Mouse (Mus musculus): Measurements from ENCODE around the gene Abcb8. TPM values are rescaled to one million over a fixed set of nuclear protein-coding genes. Genes with fewer than 3 reads are reported as not detected.

The Abcb8 gene
- polyA plus RNA-seq, 1 experiment from 2014 or later = 55.0 TPM

DNA sequence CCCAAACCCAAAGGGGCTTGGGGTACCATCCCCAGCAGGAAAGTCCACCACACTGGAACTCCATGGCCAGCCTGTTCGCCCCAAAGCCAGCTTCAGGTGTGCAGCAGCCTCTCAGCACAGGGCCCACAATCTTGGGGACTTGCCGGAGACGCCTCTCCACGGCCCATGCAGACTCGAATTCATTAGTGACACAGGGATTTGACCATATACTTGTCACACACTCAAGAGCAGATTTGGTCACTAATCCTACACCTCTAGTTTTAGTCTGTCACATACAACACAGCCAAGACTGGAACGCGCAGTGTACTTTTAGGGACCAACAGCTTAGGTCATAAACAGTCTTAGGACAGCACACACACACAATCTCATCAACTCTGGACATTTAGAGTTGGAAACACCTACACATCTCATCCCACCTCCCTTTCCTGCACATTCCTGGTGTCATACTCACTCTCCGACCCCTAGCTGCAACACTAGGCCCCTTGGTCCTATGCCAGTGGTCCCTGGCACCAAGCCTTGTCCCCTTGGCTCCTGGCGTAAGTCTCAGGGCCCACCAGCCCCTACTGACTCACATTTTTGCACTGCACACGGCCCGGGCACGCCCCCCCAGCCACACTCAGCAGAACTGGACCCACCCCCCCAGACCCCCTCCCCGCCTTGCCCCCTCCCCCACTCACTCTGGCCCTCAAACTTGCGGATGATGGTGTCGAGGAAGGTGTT, 42.8 kb upstream of the Abcb8 start:
- Histone ChIP-seq H3K9me3 (ENCODE audit: control insufficient read depth, low read length) (no peaks in the 10 kb centered on the region), H3K4me3 (ENCODE audit: low read length) (peak overlapping the region; percentile 73), H3K27me3 (ENCODE audit: control insufficient read depth, insufficient read depth, low read length) (peaks cover 10% of the 10 kb centered on the region; the same call in 1 of the 2 replicates), H3K4me1 (ENCODE audit: control insufficient read depth, insufficient read depth, low read length) (peaks cover 50% of the 10 kb centered on the region), H3K27ac (ENCODE audit: low read depth, low read length) (peak overlapping the region; percentile 67; the same call in 1 of the 2 replicates), H3K36me3 (ENCODE audit: control insufficient read depth, insufficient read depth, low read length) (no peaks in the 10 kb centered on the region), H3K9ac (ENCODE audit: low read depth, low read length) (peak overlapping the region; percentile 76), H3K4me2 (replicated peaks; ENCODE audit: low read depth, low read length) (peak overlapping the region; percentile 99)
- ATAC-seq (ENCODE audit: low FRiP score, low TSS enrichment) = no peak
- 45% methylated on average over 12 of the region's 15 CpGs for WGBS

DNA sequence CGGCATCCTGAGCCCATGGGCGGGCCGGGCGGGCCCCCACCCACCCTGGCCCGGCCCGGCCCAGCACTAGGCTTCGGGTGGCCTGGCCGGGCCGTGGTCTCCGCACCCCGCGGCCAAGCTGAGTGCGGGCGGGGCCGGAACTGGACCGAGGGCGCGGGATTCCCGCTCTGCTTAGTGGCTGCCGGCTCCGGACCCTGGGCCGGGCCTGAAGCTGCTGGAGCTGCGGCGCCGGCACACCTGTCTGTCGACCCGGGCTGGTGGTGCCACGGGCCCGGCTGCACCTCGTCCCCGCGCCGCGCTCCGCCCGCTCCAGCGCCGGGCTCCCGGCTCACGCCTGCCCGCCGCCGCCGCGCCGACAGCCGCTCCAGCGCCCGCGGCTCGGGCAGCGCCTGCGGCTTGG, 42.2 kb upstream of the Abcb8 start, which contains the start of gene Kcnh2:
Kcnh2 (minus strand) TSS at position 327 of the 400 bp plus-strand sequence.
- Histone ChIP-seq H3K4me3 (ENCODE audit: low read length) (peak within 1 kb of the TSS; percentile 73), H3K4me2 (replicated peaks; ENCODE audit: low read depth, low read length) (peak within 1 kb of the TSS; percentile 99), H3K4me1 (ENCODE audit: control insufficient read depth, insufficient read depth, low read length) (peaks cover 49% of the 10 kb centered on the region), H3K27ac (ENCODE audit: low read depth, low read length) (peak within 1 kb of the TSS; percentile 77), H3K27me3 (ENCODE audit: control insufficient read depth, insufficient read depth, low read length) (peaks cover 10% of the 10 kb centered on the region; the same call in 1 of the 2 replicates), H3K36me3 (ENCODE audit: control insufficient read depth, insufficient read depth, low read length) (no peaks in the 10 kb centered on the region), H3K9me3 (ENCODE audit: control insufficient read depth, low read length) (no peaks in the 10 kb centered on the region), H3K9ac (ENCODE audit: low read depth, low read length) (peak within 1 kb of the TSS; percentile 76)
- ATAC-seq (ENCODE audit: low FRiP score, low TSS enrichment) = peak; percentile 32
- WGBS = 0% methylated on average over 51 of the region's 53 CpGs

DNA sequence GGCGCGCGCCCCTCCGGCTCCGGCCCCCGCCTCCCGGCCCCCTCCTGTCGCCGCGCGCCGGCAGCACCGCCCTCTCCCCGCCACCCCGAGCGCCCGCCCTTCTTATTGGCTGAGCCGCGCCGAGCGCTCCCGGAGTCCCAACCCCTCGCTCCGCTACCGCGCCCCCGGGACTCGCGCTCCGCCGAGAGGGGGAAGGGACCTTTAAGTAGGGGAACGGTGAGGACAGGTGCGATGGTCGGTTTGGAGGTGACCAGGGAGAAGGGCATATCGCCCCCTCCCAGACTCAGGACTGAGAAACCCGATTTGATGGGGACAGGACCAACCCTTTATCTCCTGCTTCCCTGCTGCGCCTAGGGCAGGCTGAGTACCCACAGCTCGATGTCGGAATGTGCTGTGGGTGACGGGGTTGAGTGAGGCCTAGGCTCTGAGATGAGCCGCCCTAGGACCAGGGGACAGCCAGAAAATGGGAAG, 41.7 kb upstream of the Abcb8 start:
- no peaks in the 10 kb centered on the region for H3K9me3 ChIP-seq (ENCODE audit: control insufficient read depth, low read length)
- peaks cover 49% of the 10 kb centered on the region for H3K4me1 ChIP-seq (ENCODE audit: control insufficient read depth, insufficient read depth, low read length)
- H3K27ac ChIP-seq (ENCODE audit: low read depth, low read length) = peak overlapping the region; percentile 77
- peak overlapping the region; percentile 99 for H3K4me2 ChIP-seq (replicated peaks; ENCODE audit: low read depth, low read length)
- peak overlapping the region; percentile 73 for H3K4me3 ChIP-seq (ENCODE audit: low read length)
- peak overlapping the region; percentile 76 for H3K9ac ChIP-seq (ENCODE audit: low read depth, low read length)
- WGBS = 1% methylated on average over 37 of the region's 41 CpGs
- ATAC-seq (ENCODE audit: low FRiP score, low TSS enrichment) = peak; percentile 77
- no peaks in the 10 kb centered on the region for H3K36me3 ChIP-seq (ENCODE audit: control insufficient read depth, insufficient read depth, low read length)
- peaks cover 10% of the 10 kb centered on the region; the same call in 1 of the 2 replicates for H3K27me3 ChIP-seq (ENCODE audit: control insufficient read depth, insufficient read depth, low read length)

DNA sequence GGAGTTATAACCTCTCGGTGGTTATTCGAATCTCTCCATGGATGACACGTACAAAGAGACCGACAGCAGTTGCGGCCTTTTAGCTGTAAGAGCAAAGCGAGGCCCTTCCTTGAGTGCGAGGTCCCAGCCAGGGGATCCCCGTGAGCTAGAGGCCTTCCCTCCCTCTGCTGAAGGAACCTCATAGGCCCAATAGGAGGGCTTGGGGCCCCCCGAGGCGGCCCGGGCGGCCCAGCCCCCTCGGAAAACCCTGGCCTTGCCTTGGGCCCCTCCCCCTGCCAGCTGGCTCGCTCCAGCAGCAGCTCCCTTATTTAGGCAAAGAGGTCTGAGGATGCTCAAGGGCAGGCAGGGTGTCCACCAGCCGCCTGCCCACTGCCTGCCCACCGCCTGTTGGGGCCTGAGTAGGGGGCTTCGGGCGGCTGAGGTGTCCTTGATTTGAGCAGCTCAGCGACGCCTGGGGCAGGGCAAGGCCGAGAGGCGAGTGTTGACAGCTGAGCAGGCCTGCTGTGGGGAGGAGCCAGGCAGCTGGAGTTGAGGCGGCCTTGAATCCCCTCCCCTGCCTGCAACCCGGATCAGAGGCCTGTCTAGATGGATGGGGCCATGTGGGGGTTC, 41.1 kb upstream of the Abcb8 start:
- WGBS = under 1% methylated on average over 24 of the region's 24 CpGs
- H3K4me3 ChIP-seq (ENCODE audit: low read length) = peak overlapping the region; percentile 73
- H3K4me1 ChIP-seq (ENCODE audit: control insufficient read depth, insufficient read depth, low read length) = peaks cover 49% of the 10 kb centered on the region
- no peaks in the 10 kb centered on the region for H3K9me3 ChIP-seq (ENCODE audit: control insufficient read depth, low read length)
- peak overlapping the region; percentile 99 for H3K4me2 ChIP-seq (replicated peaks; ENCODE audit: low read depth, low read length)
- no peaks in the 10 kb centered on the region for H3K36me3 ChIP-seq (ENCODE audit: control insufficient read depth, insufficient read depth, low read length)
- peak; percentile 74 for ATAC-seq (ENCODE audit: low FRiP score, low TSS enrichment)
- peaks cover 10% of the 10 kb centered on the region; the same call in 1 of the 2 replicates for H3K27me3 ChIP-seq (ENCODE audit: control insufficient read depth, insufficient read depth, low read length)
- H3K27ac ChIP-seq (ENCODE audit: low read depth, low read length) = peak overlapping the region; percentile 77
- H3K9ac ChIP-seq (ENCODE audit: low read depth, low read length) = 0 out of 2 replicates have a peak overlapping the region, but pooled peaks have one; percentile 13

DNA sequence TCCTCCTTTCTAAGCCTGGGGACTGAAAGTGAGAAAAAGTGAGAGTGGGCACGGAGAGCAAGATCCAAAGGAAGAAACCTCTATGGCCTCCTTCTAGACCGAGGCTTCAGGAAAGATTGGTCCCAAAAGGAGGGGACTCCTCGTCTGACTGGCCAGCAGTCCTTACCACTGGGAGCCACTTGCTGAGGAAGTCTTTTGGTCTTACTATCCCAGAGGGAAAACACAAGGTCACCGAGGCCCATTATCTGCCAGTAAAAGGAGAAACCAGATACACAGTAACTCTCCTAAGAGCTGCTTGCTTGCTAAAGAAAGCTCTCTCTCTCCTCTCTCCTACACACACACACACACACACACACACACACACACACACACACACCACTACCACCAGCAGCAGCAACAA, 40.1 kb upstream of the Abcb8 start:
- no peak for ATAC-seq (ENCODE audit: low FRiP score, low TSS enrichment)

DNA sequence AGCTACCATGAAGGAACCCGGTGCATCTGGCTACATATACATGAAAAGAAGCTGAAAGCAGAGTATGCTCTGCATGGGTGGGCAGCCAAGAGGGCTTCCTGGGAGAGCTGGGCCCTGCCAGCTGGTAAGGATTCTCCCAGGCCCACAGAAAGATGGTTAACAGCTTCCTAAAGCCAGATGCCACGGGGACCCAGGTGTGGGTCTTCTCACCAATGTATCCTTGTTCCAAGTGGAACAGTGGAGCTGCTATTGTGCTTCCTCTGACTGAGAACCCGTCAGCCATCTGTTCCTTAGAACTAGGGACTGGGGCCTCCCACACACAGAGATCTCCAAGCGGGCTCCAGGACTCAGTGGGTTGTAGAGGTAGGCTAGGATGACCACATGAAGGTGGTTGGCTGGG, 36.7 kb upstream of the Abcb8 start:
- Histone ChIP-seq H3K4me1 (ENCODE audit: control insufficient read depth, insufficient read depth, low read length) (peaks cover 23% of the 10 kb centered on the region), H3K9ac (ENCODE audit: low read depth, low read length) (no peak overlapping the region), H3K4me2 (replicated peaks; ENCODE audit: low read depth, low read length) (no peak overlapping the region), H3K4me3 (ENCODE audit: low read length) (no peak overlapping the region), H3K36me3 (ENCODE audit: control insufficient read depth, insufficient read depth, low read length) (no peaks in the 10 kb centered on the region), H3K27ac (ENCODE audit: low read depth, low read length) (no peak overlapping the region), H3K27me3 (ENCODE audit: control insufficient read depth, insufficient read depth, low read length) (peaks cover 2% of the 10 kb centered on the region; the same call in 1 of the 2 replicates), H3K9me3 (ENCODE audit: control insufficient read depth, low read length) (no peaks in the 10 kb centered on the region)
- 65% methylated on average over 4 of the region's 4 CpGs for WGBS
- ATAC-seq (ENCODE audit: low FRiP score, low TSS enrichment) = no peak

More for the DNA sequence above, 40.1 kb upstream of the Abcb8 start:
- Histone ChIP-seq H3K36me3 (ENCODE audit: control insufficient read depth, insufficient read depth, low read length) (no peaks in the 10 kb centered on the region), H3K27ac (ENCODE audit: low read depth, low read length) (peak overlapping the region; percentile 77), H3K4me1 (ENCODE audit: control insufficient read depth, insufficient read depth, low read length) (peaks cover 40% of the 10 kb centered on the region), H3K9me3 (ENCODE audit: control insufficient read depth, low read length) (no peaks in the 10 kb centered on the region), H3K9ac (ENCODE audit: low read depth, low read length) (no peak overlapping the region), H3K4me3 (ENCODE audit: low read length) (no peak overlapping the region; the same call in 1 of the 2 replicates), H3K4me2 (replicated peaks; ENCODE audit: low read depth, low read length) (no peak overlapping the region; the same call in 1 of the 2 replicates), H3K27me3 (ENCODE audit: control insufficient read depth, insufficient read depth, low read length) (peaks cover 10% of the 10 kb centered on the region; the same call in 1 of the 2 replicates)
- WGBS = 21% methylated on average over 4 of the region's 4 CpGs

DNA sequence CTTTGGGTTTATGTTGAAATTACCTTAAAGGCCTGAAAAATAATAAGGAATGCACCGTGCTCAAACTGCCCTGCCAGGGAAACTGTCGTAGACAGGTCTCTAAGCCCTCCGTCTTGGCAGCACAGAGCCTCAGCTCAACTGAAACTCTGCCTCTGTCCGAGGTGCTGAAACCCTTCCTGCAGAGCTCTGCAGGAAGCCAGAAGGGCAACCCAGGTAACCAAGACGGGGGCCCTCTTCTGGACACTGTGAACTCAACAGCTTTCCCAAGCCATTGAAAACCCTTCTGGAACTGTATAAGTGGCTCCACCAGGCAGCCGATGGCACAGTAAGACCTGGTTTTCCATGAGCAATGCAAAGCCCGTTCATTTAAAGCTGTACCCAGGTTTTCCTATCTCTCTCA, 36.0 kb upstream of the Abcb8 start:
- no peak overlapping the region for H3K9ac ChIP-seq (ENCODE audit: low read depth, low read length)
- H3K27ac ChIP-seq (ENCODE audit: low read depth, low read length) = no peak overlapping the region
- no peak overlapping the region for H3K4me3 ChIP-seq (ENCODE audit: low read length)
- no peaks in the 10 kb centered on the region for H3K9me3 ChIP-seq (ENCODE audit: control insufficient read depth, low read length)
- H3K36me3 ChIP-seq (ENCODE audit: control insufficient read depth, insufficient read depth, low read length) = no peaks in the 10 kb centered on the region
- peaks cover 2% of the 10 kb centered on the region; the same call in 1 of the 2 replicates for H3K27me3 ChIP-seq (ENCODE audit: control insufficient read depth, insufficient read depth, low read length)
- H3K4me1 ChIP-seq (ENCODE audit: control insufficient read depth, insufficient read depth, low read length) = peaks cover 16% of the 10 kb centered on the region
- WGBS = 9% methylated on average over 7 of the region's 7 CpGs
- H3K4me2 ChIP-seq (replicated peaks; ENCODE audit: low read depth, low read length) = no peak overlapping the region
- ATAC-seq (ENCODE audit: low FRiP score, low TSS enrichment) = peak; percentile 33

DNA sequence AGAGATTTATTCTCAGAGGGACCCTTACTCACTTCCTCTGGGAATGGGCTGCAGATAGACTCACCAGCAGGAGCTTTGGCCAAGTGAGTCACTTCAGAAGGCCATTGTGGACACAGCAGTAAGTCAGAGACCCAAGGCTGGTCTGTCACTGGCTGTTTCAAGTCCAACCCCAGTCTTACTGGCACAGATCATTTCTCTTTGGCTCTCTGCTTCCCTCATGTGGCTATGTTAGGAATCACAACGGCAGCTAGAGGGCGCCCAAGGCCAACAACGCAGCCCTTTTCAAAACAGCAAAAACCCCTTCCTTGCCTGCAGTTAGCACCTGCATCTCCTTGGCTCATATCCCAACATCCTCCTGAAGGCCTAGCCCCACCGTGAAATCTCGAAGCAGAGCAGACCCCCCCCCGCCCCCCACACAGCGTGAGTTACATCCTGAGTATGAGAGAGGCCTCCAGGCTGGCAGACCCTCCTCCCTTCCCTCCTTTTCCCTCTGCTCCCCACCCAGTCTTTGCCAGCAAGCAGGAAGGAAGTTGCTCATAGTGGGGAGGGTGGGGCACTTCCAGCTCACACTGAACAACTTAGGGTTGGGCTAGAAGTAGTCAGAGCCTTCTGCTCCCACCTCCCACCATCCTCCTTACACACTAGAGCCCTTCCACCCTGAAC, 32.5 kb upstream of the Abcb8 start:
- H3K4me2 ChIP-seq (replicated peaks; ENCODE audit: low read depth, low read length) = no peak overlapping the region
- no peaks in the 10 kb centered on the region for H3K36me3 ChIP-seq (ENCODE audit: control insufficient read depth, insufficient read depth, low read length)
- peak; percentile 47; the same call in 1 of the 2 replicates for ATAC-seq (ENCODE audit: low FRiP score, low TSS enrichment)
- WGBS = 1% methylated on average over 7 of the region's 7 CpGs
- no peak overlapping the region for H3K9ac ChIP-seq (ENCODE audit: low read depth, low read length)
- H3K4me3 ChIP-seq (ENCODE audit: low read length) = no peak overlapping the region
- H3K27ac ChIP-seq (ENCODE audit: low read depth, low read length) = 0 out of 2 replicates have a peak overlapping the region, but pooled peaks have one; percentile 6
- no peaks in the 10 kb centered on the region for H3K27me3 ChIP-seq (ENCODE audit: control insufficient read depth, insufficient read depth, low read length)
- no peaks in the 10 kb centered on the region for H3K9me3 ChIP-seq (ENCODE audit: control insufficient read depth, low read length)
- H3K4me1 ChIP-seq (ENCODE audit: control insufficient read depth, insufficient read depth, low read length) = no peaks in the 10 kb centered on the region

Measured in kidney, embryonic 14.5 days (tissue).